Mouse (Mus musculus) forebrain, embryonic 12.5 days (tissue): ENCODE data around the gene Tnfsf10. TPM values are rescaled to one million over a fixed set of nuclear protein-coding genes. Genes with fewer than 3 reads are reported as not detected.

ENCODE experiments used
- polyA plus RNA-seq: library from polyadenylated mRNA; unstranded; fragments of >200 nt; fragmentation: Nextera tagmentation; extraction: Ambion mirVana; gene quantifications from 2 replicates; pipeline ENCODE4 v1.2.1, GENCODE M21; 2016

The Tnfsf10 gene
- polyA plus RNA-seq, 1 experiment from 2014 or later: not detected

Other genes starting within 250 kb of the Tnfsf10 start
- gene Ect2, start 163.2 kb upstream of the Tnfsf10 start, polyA plus RNA-seq: 99.1 and 108 TPM in 2 replicates
- 4.1 and 4.4 TPM in 2 replicates for gene Nceh1, start 134.1 kb upstream of the Tnfsf10 start, polyA plus RNA-seq
- gene Ghsr, start 54.3 kb downstream of the Tnfsf10 start, polyA plus RNA-seq: 0.04 TPM in 1 of 2 replicates, not detected in the other